ENCODE assay signal across 8 mouse cellular contexts in the genomic region with DNA sequence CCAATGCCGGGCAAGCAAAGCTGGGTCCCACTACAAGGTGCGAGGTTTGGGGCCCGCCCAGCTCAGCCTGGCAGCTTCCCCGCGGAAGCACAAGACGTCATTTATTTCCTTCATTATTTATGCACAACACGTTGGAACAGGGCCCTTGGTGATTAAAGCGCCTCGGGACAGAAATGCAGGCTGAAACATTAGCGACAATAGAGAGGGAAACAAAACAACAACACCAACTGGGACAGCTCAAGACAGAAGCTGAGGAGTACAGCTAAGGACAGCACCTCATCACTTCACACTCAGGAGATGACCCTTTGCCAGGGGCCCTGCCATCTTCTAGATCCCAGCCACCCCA.
A peak's percentile ranks its signal among the peaks of the same experiment; 100 is the strongest.
DNase-seq lines count a peak whose midpoint lies in the region; ATAC-seq and TF ChIP-seq lines count a peak whose summit lies in the region.

No protein-coding gene starts in this region.

- no peak for TF ChIP-seq CTCF in layer of hippocampus, adult 2 months (conservative IDR thresholded peaks at IDR 0.05)
- TF ChIP-seq CTCF in intestine, postnatal 0 days (IDR thresholded peaks at IDR 0.05; ENCODE audit: low read depth) = no peak

- DNase-seq in layer of hippocampus, adult 2 months (ENCODE audit: low spot score in 2 of 2) = peak in 1 of 2 experiments; percentile 46
- DNase-seq in layer of hippocampus, adult 18-20 months (ENCODE audit: low spot score in 2 of 2) = no peak
- DNase-seq in forebrain, embryonic 10.5 days (ENCODE audit: extremely low spot score, low spot score) = no peak
- DNase-seq in lung, postnatal 4 days = peak; percentile 34 to 52
- no peak for DNase-seq in adrenal gland, postnatal 25 days
- DNase-seq in urinary bladder, postnatal 14 days (ENCODE audit: low spot score) = no peak
- DNase-seq in ovary, postnatal 36 days (ENCODE audit: low spot score) = no peak

- no peaks in the 10 kb centered on the region; the same call in 1 of the 2 replicates for H3K9me3 ChIP-seq in forebrain, embryonic 10.5 days
- no peaks in the 10 kb centered on the region for H3K9me3 ChIP-seq in intestine, postnatal 0 days (ENCODE audit: control insufficient read depth)

- 8% methylated on average over 10 of the region's 10 CpGs for WGBS in forebrain, embryonic 10.5 days
- WGBS in intestine, postnatal 0 days = 3% methylated on average over 10 of the region's 10 CpGs

- H3K4me1 ChIP-seq in forebrain, embryonic 10.5 days = peaks cover 20% of the 10 kb centered on the region
- H3K4me1 ChIP-seq in intestine, postnatal 0 days (replicated peaks; ENCODE audit: control insufficient read depth, insufficient read depth, low read length) = peaks cover 5% of the 10 kb centered on the region; the same call in 1 of the 2 replicates

- no peaks in the 10 kb centered on the region for H3K36me3 ChIP-seq in forebrain, embryonic 10.5 days (replicated peaks)
- H3K36me3 ChIP-seq in intestine, postnatal 0 days (ENCODE audit: control insufficient read depth, insufficient read depth) = no peaks in the 10 kb centered on the region

- peak overlapping the region; percentile 23; the same call in 1 of the 2 replicates for H3K4me3 ChIP-seq in layer of hippocampus, adult 2 months
- peak overlapping the region; percentile 41 for H3K4me3 ChIP-seq in forebrain, embryonic 10.5 days
- H3K4me3 ChIP-seq in intestine, postnatal 0 days (ENCODE audit: low read depth, low read length) = no peak overlapping the region

- peaks cover 43% of the 10 kb centered on the region for H3K27me3 ChIP-seq in forebrain, embryonic 10.5 days (ENCODE audit: poor library complexity, severe bottlenecking)
- no peaks in the 10 kb centered on the region for H3K27me3 ChIP-seq in intestine, postnatal 0 days (replicated peaks; ENCODE audit: control insufficient read depth, insufficient read depth, low read length)

- ATAC-seq in intestine, postnatal 0 days = no peak

- peak overlapping the region; percentile 52 for H3K4me2 ChIP-seq in intestine, postnatal 0 days (replicated peaks; ENCODE audit: low read depth)

- peak overlapping the region; percentile 71 for H3K27ac ChIP-seq in layer of hippocampus, adult 2 months
- H3K27ac ChIP-seq in forebrain, embryonic 10.5 days = no peak overlapping the region
- H3K27ac ChIP-seq in intestine, postnatal 0 days (ENCODE audit: low read depth, low read length) = no peak overlapping the region

- H3K9ac ChIP-seq in intestine, postnatal 0 days (ENCODE audit: low read depth, low read length) = no peak overlapping the region

Comparison
In these comparisons a context has a peak if more than half of its experiments do, and no peak if none do; other contexts are left out.
1. DNase-seq: peak in lung, postnatal 4 days (2 of 2); none in layer of hippocampus, adult 18-20 months (0 of 2), forebrain, embryonic 10.5 days (single experiment), adrenal gland, postnatal 25 days (single experiment), urinary bladder, postnatal 14 days (single experiment) and ovary, postnatal 36 days (single experiment).